Comparison of ENCODE assay signal across 13 mouse cellular contexts in genomic region chr1:55617857-55618256, GRCm38 (mm10).
"Had no signal": no experiment of that assay in that cellular context is flagged by ENCODE, and none has a peak within 500 bp of the region (broad histone marks: within the 10 kb centered on the region; RNA-seq: fewer than 3 reads in every experiment).

No protein-coding gene starts in this region.

- H3K27ac ChIP-seq: kidney, postnatal 0 days; liver, embryonic 13.5 days; midbrain, embryonic 10.5 days; midbrain, embryonic 13.5 days had no signal

- DNase-seq: kidney, adult 18-20 months; kidney, postnatal 25 days; liver, embryonic 13.5 days; lung, adult 2 months; lung, postnatal 14 days; lung, postnatal 4 days; thymus, adult 18-20 months; thymus, postnatal 36 days had no signal

- ATAC-seq: midbrain, embryonic 13.5 days; midbrain, embryonic 16.5 days had no signal

- H3K4me3 ChIP-seq: liver, embryonic 13.5 days; midbrain, embryonic 10.5 days; midbrain, embryonic 13.5 days; myocyte had no signal
